Comparison of ENCODE assay signal across 8 mouse cellular contexts in the genomic region with DNA sequence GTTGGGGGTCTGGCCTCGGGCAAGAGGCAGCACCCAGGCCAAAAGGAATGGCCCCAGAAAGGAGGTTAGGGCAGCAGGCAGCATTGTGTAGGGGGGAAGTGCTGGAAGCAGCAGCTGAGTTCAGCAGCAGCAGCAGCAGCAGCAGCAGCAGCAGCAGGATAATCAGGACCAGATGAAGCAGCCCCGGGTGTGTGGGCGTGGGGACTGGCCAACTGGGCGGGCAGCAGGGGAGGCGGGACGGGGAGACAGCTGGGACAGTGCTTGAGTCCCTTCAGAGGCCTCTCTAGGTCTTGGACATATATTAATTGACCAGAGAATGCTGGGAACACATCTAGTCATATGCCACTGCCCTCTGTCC. TPM values are rescaled to one million over a fixed set of nuclear protein-coding genes. Genes with fewer than 3 reads are reported as not detected.
DNase-seq lines count a peak whose midpoint lies in the region; ATAC-seq and TF ChIP-seq lines count a peak whose summit lies in the region.

No protein-coding gene starts in this region.

- H3K27ac ChIP-seq in ES-Bruce4 (ENCODE audit: insufficient read depth, low read length) = peak overlapping the region; percentile 56
- peak overlapping the region; percentile 95 for H3K27ac ChIP-seq in heart, embryonic 12.5 days (ENCODE audit: poor library complexity, severe bottlenecking)
- H3K27ac ChIP-seq in kidney, embryonic 15.5 days = peak overlapping the region; percentile 96

- H3K27me3 ChIP-seq in ES-Bruce4 (ENCODE audit: control insufficient read depth, insufficient read depth, low read length, poor library complexity, severe bottlenecking) = no peaks in the 10 kb centered on the region
- H3K27me3 ChIP-seq in heart, embryonic 12.5 days (replicated peaks) = peaks cover 15% of the 10 kb centered on the region
- H3K27me3 ChIP-seq in kidney, embryonic 15.5 days = no peaks in the 10 kb centered on the region

- peak; percentile 46 for ATAC-seq in heart, embryonic 12.5 days (ENCODE audit: insufficient number of reproducible peaks, low FRiP score)
- ATAC-seq in kidney, embryonic 15.5 days (replicated peaks; ENCODE audit: low FRiP score) = peak; percentile 67
- no peak for ATAC-seq in cerebellum, adult (ENCODE audit: insufficient number of reproducible peaks, low FRiP score, low TSS enrichment)
- ATAC-seq in monocyte, adult 5-6 weeks (replicated peaks; ENCODE audit: insufficient number of reproducible peaks, low FRiP score, low TSS enrichment, poor library complexity, severe bottlenecking) = no peak

- no peak for TF ChIP-seq POLR2A in ES-Bruce4 (IDR thresholded peaks at IDR 0.05; ENCODE audit: insufficient read depth, low read length)

- peak overlapping the region; percentile 66 for H3K4me3 ChIP-seq in ES-Bruce4 (ENCODE audit: low read depth, low read length)
- peak overlapping the region; percentile 42 for H3K4me3 ChIP-seq in heart, embryonic 12.5 days
- peak overlapping the region; percentile 43 for H3K4me3 ChIP-seq in kidney, embryonic 15.5 days (replicated peaks)

- H3K9me3 ChIP-seq in ES-Bruce4 (replicated peaks; ENCODE audit: control insufficient read depth, insufficient read depth, low read length, poor library complexity, severe bottlenecking) = no peaks in the 10 kb centered on the region
- H3K9me3 ChIP-seq in heart, embryonic 12.5 days (replicated peaks) = no peaks in the 10 kb centered on the region
- H3K9me3 ChIP-seq in kidney, embryonic 15.5 days (replicated peaks) = no peaks in the 10 kb centered on the region

- H3K4me2 ChIP-seq in heart, embryonic 12.5 days = peak overlapping the region; percentile 64
- peak overlapping the region; percentile 56 for H3K4me2 ChIP-seq in kidney, embryonic 15.5 days

- TF ChIP-seq EP300 in ES-Bruce4 (IDR thresholded peaks at IDR 0.05; ENCODE audit: insufficient read depth, low read depth, low read length) = no peak

- peaks cover 10% of the 10 kb centered on the region for H3K4me1 ChIP-seq in ES-Bruce4 (ENCODE audit: control insufficient read depth, insufficient read depth, low read length)
- peaks cover 63% of the 10 kb centered on the region for H3K4me1 ChIP-seq in heart, embryonic 12.5 days (replicated peaks)
- peaks cover 62% of the 10 kb centered on the region for H3K4me1 ChIP-seq in kidney, embryonic 15.5 days

- peaks cover 1% of the 10 kb centered on the region; the same call in 1 of the 2 replicates for H3K36me3 ChIP-seq in ES-Bruce4 (ENCODE audit: control insufficient read depth, insufficient read depth, low read length, poor library complexity, severe bottlenecking)
- peaks cover 21% of the 10 kb centered on the region for H3K36me3 ChIP-seq in heart, embryonic 12.5 days
- H3K36me3 ChIP-seq in kidney, embryonic 15.5 days = peaks cover 12% of the 10 kb centered on the region

- TF ChIP-seq CTCF in ES-Bruce4 (IDR thresholded peaks at IDR 0.05; ENCODE audit: low read depth, low read length) = no peak

- DNase-seq in embryo, embryonic 10 days (ENCODE audit: low spot score) = peak; percentile 82
- peak; percentile 53 for DNase-seq in lung, postnatal 25 days (ENCODE audit: low spot score)
- DNase-seq in yolk sac, embryonic 10.5 days (ENCODE audit: low spot score) = peak; percentile 63

- H3K9ac ChIP-seq in ES-Bruce4 (ENCODE audit: low read depth, poor library complexity, severe bottlenecking) = peak overlapping the region; percentile 60; the same call in 1 of the 2 replicates
- peak overlapping the region; percentile 68 for H3K9ac ChIP-seq in heart, embryonic 12.5 days
- peak overlapping the region; percentile 31 for H3K9ac ChIP-seq in kidney, embryonic 15.5 days

- WGBS in heart, embryonic 12.5 days = 8% methylated on average over 6 of the region's 6 CpGs
- WGBS in kidney, embryonic 15.5 days = 3% methylated on average over 6 of the region's 6 CpGs

RNA-seq across cellular contexts. Expression of a gene that starts 2.4 kb away (rescaled TPM):
- polyA plus RNA-seq in ES-Bruce4 (2011; ENCODE audit: insufficient read depth, insufficient read length, low read depth, missing spikeins) = 49.2 and 60.6 TPM in 2 replicates
- polyA plus RNA-seq in heart, embryonic 12.5 days (2016; fragmentation: Nextera tagmentation; extraction: Ambion mirVana) = 109 and 118 TPM in 2 replicates
- 135 and 139 TPM in 2 replicates for polyA plus RNA-seq in kidney, embryonic 15.5 days (2015; fragmentation: Nextera tagmentation; extraction: Ambion mirVana)
- not detected in 3 replicates for total RNA-seq in monocyte, adult 5-6 weeks (2017)

RNA-seq across cellular contexts. Expression of a gene that starts 10.4 kb away (rescaled TPM):
- polyA plus RNA-seq in ES-Bruce4 (2011; ENCODE audit: insufficient read depth, insufficient read length, low read depth, missing spikeins) = 20.3 and 22.4 TPM in 2 replicates
- 18.7 and 18.8 TPM in 2 replicates for polyA plus RNA-seq in heart, embryonic 12.5 days (2016; fragmentation: Nextera tagmentation; extraction: Ambion mirVana)
- 26.6 and 30.2 TPM in 2 replicates for polyA plus RNA-seq in kidney, embryonic 15.5 days (2015; fragmentation: Nextera tagmentation; extraction: Ambion mirVana)
- total RNA-seq in monocyte, adult 5-6 weeks (2017) = 3.0 to 5.9 TPM (median 5.8 TPM) in 3 replicates

RNA-seq across cellular contexts. Expression of a gene that starts 17.6 kb away (rescaled TPM):
- polyA plus RNA-seq in ES-Bruce4 (2011; ENCODE audit: insufficient read depth, insufficient read length, low read depth, missing spikeins) = 0.48 and 0.94 TPM in 2 replicates
- polyA plus RNA-seq in heart, embryonic 12.5 days (2016; fragmentation: Nextera tagmentation; extraction: Ambion mirVana) = 0.15 TPM in 1 of 2 replicates, not detected in the other
- 0.16 and 0.17 TPM in 2 replicates for polyA plus RNA-seq in kidney, embryonic 15.5 days (2015; fragmentation: Nextera tagmentation; extraction: Ambion mirVana)
- total RNA-seq in monocyte, adult 5-6 weeks (2017) = not detected in 3 replicates

RNA-seq across cellular contexts. Expression of a gene that starts 17.7 kb away (rescaled TPM):
- polyA plus RNA-seq in ES-Bruce4 (2011; ENCODE audit: insufficient read depth, insufficient read length, low read depth, missing spikeins) = 25.1 and 28.6 TPM in 2 replicates
- polyA plus RNA-seq in heart, embryonic 12.5 days (2016; fragmentation: Nextera tagmentation; extraction: Ambion mirVana) = 24.3 and 27.3 TPM in 2 replicates
- 47.4 and 50.6 TPM in 2 replicates for polyA plus RNA-seq in kidney, embryonic 15.5 days (2015; fragmentation: Nextera tagmentation; extraction: Ambion mirVana)
- total RNA-seq in monocyte, adult 5-6 weeks (2017) = 34.9 to 86.0 TPM (median 77.2 TPM) in 3 replicates

RNA-seq across cellular contexts. Expression of a gene that starts 17.8 kb away (rescaled TPM):
- 5.4 and 9.0 TPM in 2 replicates for polyA plus RNA-seq in ES-Bruce4 (2011; ENCODE audit: insufficient read depth, insufficient read length, low read depth, missing spikeins)
- 6.9 and 7.1 TPM in 2 replicates for polyA plus RNA-seq in heart, embryonic 12.5 days (2016; fragmentation: Nextera tagmentation; extraction: Ambion mirVana)
- 10.4 and 13.1 TPM in 2 replicates for polyA plus RNA-seq in kidney, embryonic 15.5 days (2015; fragmentation: Nextera tagmentation; extraction: Ambion mirVana)
- total RNA-seq in monocyte, adult 5-6 weeks (2017) = 12.9 to 28.7 TPM (median 25.9 TPM) in 3 replicates

Comparison
In these comparisons a context has a peak if more than half of its experiments do, and no peak if none do; other contexts are left out.
1. ATAC-seq: peak in heart, embryonic 12.5 days (single experiment) and kidney, embryonic 15.5 days (single experiment); none in cerebellum, adult (single experiment) and monocyte, adult 5-6 weeks (single experiment).
2. Peak in every context shown above with its lines, with median percentiles within 50 percentile points of each other: H3K27ac ChIP-seq, H3K4me3 ChIP-seq, H3K9ac ChIP-seq and DNase-seq.